Mouse (Mus musculus) CH12.LX (cell line): ENCODE data around the gene C1qtnf9.

Source experiments
- CTCF ChIP-seq, 2 experiments: IDR thresholded peaks in 1 of 2; conservative IDR thresholded peaks in 1 of 2; 2 replicates each; pipeline ENCODE4 v1.5.1; 2011 to 2012; ENCODE audit warnings: low read depth in 2 of 2, low read length in 2 of 2, improper control_type of control experiment in 1 of 2, inconsistent platforms in 1 of 2, mild to moderate bottlenecking in 1 of 2, moderate library complexity in 1 of 2
- GABPA ChIP-seq: IDR thresholded peaks from 2 replicates; pipeline ENCODE4 v1.6.1; 2012; ENCODE audit warnings: low read depth, low read length, improper control_type of control experiment, inconsistent platforms; ENCODE audit not compliant: insufficient replicate concordance
- IRF4 ChIP-seq: IDR thresholded peaks from 2 replicates; pipeline ENCODE4 v1.6.1; 2014; ENCODE audit warnings: low read depth, mild to moderate bottlenecking, inconsistent platforms, low read length, improper control_type of control experiment
- JUND ChIP-seq: conservative IDR thresholded peaks from 2 replicates; pipeline ENCODE4 v1.6.1; 2011; ENCODE audit warnings: low read depth, low read length, improper control_type of control experiment
- NELFE ChIP-seq: IDR thresholded peaks from 2 replicates; pipeline ENCODE4 v1.6.1; 2011; ENCODE audit warnings: low read depth, low read length, improper control_type of control experiment
- POLR2A ChIP-seq: IDR thresholded peaks from 2 replicates; pipeline ENCODE4 v1.6.1; 2011; ENCODE audit warnings: low read depth, mild to moderate bottlenecking, improper control_type of control experiment, low read length
- POLR2AphosphoS2 ChIP-seq: IDR thresholded peaks from 2 replicates; pipeline ENCODE4 v1.6.1; 2011; ENCODE audit warnings: low read depth, low read length, improper control_type of control experiment
- TCF12 ChIP-seq: IDR thresholded peaks from 2 replicates; pipeline ENCODE4 v1.6.1; 2014; ENCODE audit warnings: low read depth, mild to moderate bottlenecking, inconsistent platforms, low read length, improper control_type of control experiment
- UBTF ChIP-seq: IDR thresholded peaks from 2 replicates; pipeline ENCODE4 v1.6.1; 2012; ENCODE audit warnings: low read depth, mild to moderate bottlenecking, inconsistent platforms, low read length, improper control_type of control experiment, moderate library complexity
- ZMIZ1 ChIP-seq: IDR thresholded peaks from 2 replicates; pipeline ENCODE4 v1.6.1; 2012; ENCODE audit warnings: low read depth, mild to moderate bottlenecking, inconsistent platforms, low read length, improper control_type of control experiment

DNA sequence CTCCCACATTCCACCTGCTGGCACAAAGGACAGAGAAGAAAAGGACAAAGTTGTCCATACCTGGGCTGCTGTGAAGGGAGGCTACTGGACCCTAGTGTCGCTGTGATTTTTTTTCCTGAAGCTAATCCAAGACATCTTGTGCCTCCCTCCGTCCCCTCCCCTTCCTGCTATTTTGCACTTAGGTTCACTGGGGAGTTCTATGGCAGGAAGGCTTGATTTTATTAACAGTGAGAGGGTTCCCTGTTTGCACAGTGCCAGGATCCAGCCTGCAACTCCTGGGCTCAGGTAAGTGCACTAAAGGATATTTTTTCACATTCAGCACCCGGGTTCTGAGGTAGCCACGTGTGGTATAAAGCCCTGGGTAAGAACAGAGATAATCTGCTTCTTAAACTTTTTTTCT is at the start of gene C1qtnf9:
- TF ChIP-seq CTCF (conservative IDR thresholded peaks at IDR 0.05 in 1 of 2, IDR thresholded peaks at IDR 0.05 in 1 of 2; ENCODE audit: low read depth in 2 of 2, low read length in 2 of 2) (no peak), GABPA (no peak), POLR2AphosphoS2 (no peak), IRF4 (no peak), JUND (no peak), UBTF (no peak), POLR2A (no peak), TCF12 (no peak), NELFE (no peak), ZMIZ1 (no peak)
